Mouse (Mus musculus) adrenal gland, postnatal 0 days (tissue): ENCODE measurements around the gene Eps8l3. TPM values are rescaled to one million over a fixed set of nuclear protein-coding genes. Genes with fewer than 3 reads are reported as not detected.

ENCODE experiments used
- polyA plus RNA-seq: library from polyadenylated mRNA; unstranded; fragments of >200 nt; fragmentation: Nextera tagmentation; extraction: Ambion mirVana; gene quantifications from 2 replicates; pipeline ENCODE4 v1.2.1, GENCODE M21; 2015

Eps8l3 gene
- polyA plus RNA-seq = 0.33 and 0.99 TPM in 2 replicates

DNA sequence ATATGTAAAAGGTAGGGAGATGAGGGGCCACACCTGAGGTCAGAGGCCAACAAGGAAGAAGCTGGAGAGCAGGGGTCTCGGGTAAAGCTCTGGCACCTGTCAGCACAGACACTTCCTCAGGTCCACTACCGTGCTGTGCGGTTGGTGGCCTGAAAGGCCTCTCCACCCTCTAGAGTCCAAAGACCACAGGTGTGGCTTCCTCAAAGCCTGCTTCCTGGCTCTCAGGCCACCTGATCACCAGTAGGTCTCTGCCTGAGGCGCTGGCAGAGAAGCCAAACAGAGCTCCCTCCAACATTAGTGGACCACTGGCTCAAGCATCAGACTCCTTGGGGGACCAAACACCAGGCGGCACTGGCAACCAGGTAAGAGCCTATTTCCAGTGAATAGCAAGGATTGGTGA, at the start of gene Eps8l3:
TSS of gene Eps8l3 (plus strand) at position 225 of the 400 bp plus-strand sequence.

DNA sequence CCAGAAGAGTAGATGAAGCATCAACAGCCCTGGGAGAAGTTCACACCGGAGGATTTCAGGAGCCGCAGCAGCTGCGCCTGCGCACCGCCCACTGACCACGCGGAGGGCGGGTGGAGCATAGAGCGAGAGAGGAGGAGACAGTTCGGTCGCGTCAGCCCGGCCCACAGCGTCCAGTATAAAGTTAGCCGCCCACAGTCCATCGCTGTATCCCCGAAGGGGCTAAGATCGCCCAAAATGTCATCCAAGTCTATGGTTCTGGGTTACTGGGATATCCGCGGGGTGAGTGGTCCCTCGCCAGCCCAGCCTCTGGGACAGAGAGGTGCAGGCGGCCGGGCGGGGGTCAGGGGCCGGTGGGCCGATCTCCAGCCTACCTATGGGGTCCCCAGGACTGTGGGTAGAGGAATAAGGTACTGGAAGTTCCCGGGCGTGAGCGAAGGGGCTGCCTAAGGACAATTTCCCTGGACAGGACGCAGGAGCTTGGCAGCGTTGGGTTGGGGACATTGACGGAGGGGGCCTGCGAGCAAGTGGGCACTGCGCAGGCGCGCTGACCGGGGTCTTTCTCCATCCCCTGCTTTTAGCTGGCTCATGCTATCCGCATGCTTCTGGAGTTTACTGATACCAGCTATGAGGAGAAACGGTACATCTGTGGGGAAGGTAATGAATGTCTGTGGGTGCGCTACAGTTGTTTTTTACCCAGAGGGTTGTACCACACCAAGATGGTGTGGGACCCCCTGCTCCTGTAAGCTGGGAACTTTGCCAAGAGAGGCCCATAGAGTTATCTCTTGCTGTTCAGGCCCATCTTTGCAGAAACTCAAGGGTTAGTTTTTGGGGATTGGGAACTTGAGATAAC, 18.9 kb downstream of the Eps8l3 start, which contains the start of gene Gstm5:
TSS of gene Gstm5 (plus strand) at position 102 of the 850 bp plus-strand sequence.

DNA sequence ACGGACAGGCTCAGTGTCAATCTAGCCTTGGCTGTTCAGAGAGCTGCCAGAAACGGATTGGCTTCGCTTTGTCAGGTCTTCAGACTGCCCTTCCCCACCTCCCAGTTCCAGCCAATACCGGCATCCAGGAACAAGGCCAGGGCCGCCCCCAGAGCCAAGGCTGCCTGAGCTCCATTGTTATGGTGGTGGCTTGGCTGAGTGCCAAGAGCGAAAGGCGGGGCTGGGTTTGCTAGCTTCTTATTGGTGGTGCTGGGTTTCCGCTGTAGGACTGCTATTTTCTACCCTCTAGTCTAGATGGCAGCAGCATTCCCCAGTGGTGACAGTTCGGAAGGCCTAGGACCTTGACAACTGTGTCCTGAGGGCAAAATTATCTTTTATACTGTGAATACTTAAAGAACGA, 54.6 kb downstream of the Eps8l3 start, which contains the start of gene Gstm7:
TSS of gene Gstm7 (minus strand) at position 148 of the 400 bp plus-strand sequence.

Other genes starting within 250 kb of the Eps8l3 start
- gene Gm10961, start 245.9 kb upstream of the Eps8l3 start, polyA plus RNA-seq = not detected in 2 replicates
- gene Strip1, start 245.5 kb upstream of the Eps8l3 start, polyA plus RNA-seq = 22.0 and 23.1 TPM in 2 replicates
- 46.7 and 67.6 TPM in 2 replicates for gene Ahcyl1, start 180.7 kb upstream of the Eps8l3 start, polyA plus RNA-seq
- gene Csf1, start 116.8 kb upstream of the Eps8l3 start, polyA plus RNA-seq = 15.7 and 15.9 TPM in 2 replicates
- gene Gstm5, start 18.6 kb downstream of the Eps8l3 start, polyA plus RNA-seq = 172 and 235 TPM in 2 replicates
- 28.5 and 59.1 TPM in 2 replicates for gene Gstm7, start 54.6 kb downstream of the Eps8l3 start, polyA plus RNA-seq
- gene Gstm6, start 66.5 kb downstream of the Eps8l3 start, polyA plus RNA-seq = 19.9 and 35.0 TPM in 2 replicates
- 0.62 and 0.68 TPM in 2 replicates for gene Gstm3, start 92.1 kb downstream of the Eps8l3 start, polyA plus RNA-seq
- 126 and 199 TPM in 2 replicates for gene Gstm2, start 109.2 kb downstream of the Eps8l3 start, polyA plus RNA-seq
- 165 and 212 TPM in 2 replicates for gene Gstm1, start 140.7 kb downstream of the Eps8l3 start, polyA plus RNA-seq
- 19.7 and 23.4 TPM in 2 replicates for gene Gstm4, start 167.7 kb downstream of the Eps8l3 start, polyA plus RNA-seq
- 27.7 and 44.6 TPM in 2 replicates for gene Ampd2, start 209.4 kb downstream of the Eps8l3 start, polyA plus RNA-seq
- gene Gnat2, start 215.6 kb downstream of the Eps8l3 start, polyA plus RNA-seq = 3.8 and 7.2 TPM in 2 replicates